Mouse (Mus musculus): ENCODE results near the gene Bag6.

- TF ChIP-seq CTCF (IDR thresholded peaks at IDR 0.05) (no peak), EP300 (IDR thresholded peaks at IDR 0.05; ENCODE audit: insufficient read depth, low read depth, low read length) (no peak), POLR2A (IDR thresholded peaks at IDR 0.05; ENCODE audit: insufficient read depth, low read depth, low read length) (no peak)
These were observed 19.0 kb downstream of the Bag6 start for GRCm38 (mm10) chr17:35153931-35154330.
